Mouse (Mus musculus) layer of hippocampus, postnatal 25 days (tissue): Measurements from ENCODE around the gene Tas2r140. TPM values are rescaled to one million over a fixed set of nuclear protein-coding genes. Genes with fewer than 3 reads are reported as not detected.

Source experiments
- DNase-seq, 2 experiments: peaks; one replicate each; pipeline ENCODE4 v3.0.0; 2022; ENCODE audit warnings: mixed read lengths in 2 of 2, low spot score in 1 of 2; ENCODE audit errors: extremely low spot score in 1 of 2
- total RNA-seq, 2 experiments: library from RNA; stranded (reverse); gene quantifications; 2 replicates each; pipeline ENCODE4 v1.2.3; 2021

Tas2r140 gene
- total RNA-seq: not detected

GRCm38 (mm10) chr6:133055716-133056115 lies at the start of gene Tas2r140:
Gene Tas2r140 (minus strand): TSS chr6:133055816.
- no peak for DNase-seq

GRCm38 (mm10) chr6:133104609-133104921 lies 48.9 kb upstream of the Tas2r140 start, which contains the start of gene Smim10l1:
Gene Smim10l1 (plus strand): TSS chr6:133104909.
- DNase-seq: no peak

- no peak for DNase-seq
These were observed 46.8 kb upstream of the Tas2r140 start for GRCm38 (mm10) chr6:133102430-133102829.

GRCm38 (mm10) chr6:133092226-133092625 lies 36.6 kb upstream of the Tas2r140 start:
- DNase-seq: no peak

GRCm38 (mm10) chr6:133037001-133037400 lies 18.6 kb downstream of the Tas2r140 start, which contains the start of gene Tas2r103:
Gene Tas2r103 (minus strand): TSS chr6:133037101.
- no peak for DNase-seq

Other genes with a start within 250 kb of the Tas2r140 start
- not detected for gene Tas2r123, start 208.7 kb downstream of the Tas2r140 start, total RNA-seq
- not detected for gene Tas2r116, start 200.4 kb downstream of the Tas2r140 start, total RNA-seq
- gene Tas2r110, start 187.8 kb downstream of the Tas2r140 start, total RNA-seq: not detected
- gene Tas2r113, start 162.8 kb downstream of the Tas2r140 start, total RNA-seq: not detected
- gene Tas2r125, start 146.2 kb downstream of the Tas2r140 start, total RNA-seq: not detected
- gene Tas2r129, start 104.7 kb downstream of the Tas2r140 start, total RNA-seq: not detected
- gene Tas2r131, start 97.9 kb downstream of the Tas2r140 start, total RNA-seq: not detected
- not detected for gene Tas2r109, start 74.9 kb downstream of the Tas2r140 start, total RNA-seq
- gene Tas2r103, start 18.7 kb downstream of the Tas2r140 start, total RNA-seq: not detected
- 10 to 100 TPM; 86.2 to 92.9 TPM for gene Smim10l1, start 49.1 kb upstream of the Tas2r140 start, total RNA-seq
- not detected for gene 5530400C23Rik, start 236.4 kb upstream of the Tas2r140 start, total RNA-seq